Mouse (Mus musculus): ENCODE results near the gene Prkn.

Prkn gene

DNA sequence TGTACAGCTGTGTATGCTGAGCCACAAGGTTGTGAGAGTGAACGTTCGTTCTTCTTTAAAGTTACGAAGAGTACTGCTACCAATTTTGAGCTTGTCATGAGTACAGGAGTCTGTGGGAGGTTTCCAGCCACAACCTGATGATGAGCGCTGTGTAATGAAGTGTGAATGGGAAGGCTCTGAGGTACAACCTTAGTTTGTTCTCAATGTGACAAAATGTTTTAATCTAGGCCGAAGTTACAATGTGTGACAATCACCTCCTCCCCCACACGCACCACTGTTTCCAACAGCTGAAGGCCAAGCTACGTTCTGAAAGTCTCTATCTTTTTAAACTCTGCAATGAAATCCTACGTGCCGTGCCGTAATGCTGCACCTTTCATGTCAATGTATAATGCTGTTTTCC, 1262.1 kb downstream of the Prkn start:
- no peak for DNase-seq (ENCODE audit: low read depth)

GRCm38 (mm10) chr17:12103781-12104180, 1263.6 kb downstream of the Prkn start:
- no peak for DNase-seq (ENCODE audit: low read depth)

- no peak for DNase-seq (ENCODE audit: low read depth)
These were observed 1264.1 kb downstream of the Prkn start for GRCm38 (mm10) chr17:12104245-12104644.

DNA sequence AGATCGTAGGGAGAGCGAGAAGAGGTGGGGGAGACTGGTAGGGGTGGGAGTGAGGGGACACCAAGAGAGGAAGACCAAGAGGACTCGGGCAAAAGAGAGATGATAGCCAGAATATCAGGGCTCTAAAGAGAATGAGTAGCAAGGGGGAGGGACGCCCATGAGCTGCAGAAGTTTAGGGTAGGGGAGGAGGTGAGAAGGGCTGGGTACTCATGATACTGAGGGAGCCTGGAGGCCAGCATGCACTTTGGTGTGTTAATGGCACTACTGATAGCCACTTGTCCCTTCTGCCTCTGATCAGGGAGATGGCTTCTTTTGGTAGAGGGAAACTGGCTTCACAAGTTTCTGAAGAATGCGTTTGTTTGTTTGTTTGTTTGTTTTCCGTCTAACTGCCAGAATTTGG, 1264.5 kb downstream of the Prkn start:
- DNase-seq (ENCODE audit: low read depth), result no peak

- no peak for DNase-seq (ENCODE audit: low read depth)
These were observed 1266.1 kb downstream of the Prkn start for GRCm38 (mm10) chr17:12106255-12106654.
